Mouse (Mus musculus) hindbrain, embryonic 16.5 days (tissue): Measurements from ENCODE around the gene Slc4a7. TPM values are rescaled to one million over a fixed set of nuclear protein-coding genes. Genes with fewer than 3 reads are reported as not detected.

Experiments used
- ATAC-seq: fragments of 200-750 bp; cut with Nextera tagmentation; 2 replicates; pipeline ENCODE4 v1.8.0; 2017; ENCODE audit warnings: moderate TSS enrichment, moderate library complexity
- H3K27ac ChIP-seq: fragments of 300-500 bp; sonication (generic); 2 replicates; pipeline ENCODE4 v1.5.1; 2014; ENCODE audit warnings: low read depth, mild to moderate bottlenecking, control low read depth, low read length, moderate library complexity
- H3K27me3 ChIP-seq: fragments of 300-500 bp; sonication (generic); replicated peaks from 2 replicates; pipeline ENCODE4 v1.6.1; 2014; ENCODE audit warnings: low read length; ENCODE audit not compliant: control insufficient read depth, insufficient read depth
- H3K36me3 ChIP-seq: fragments of 300-500 bp; sonication (generic); 2 replicates; pipeline ENCODE4 v1.6.1; 2014; ENCODE audit warnings: mild to moderate bottlenecking, low read length, moderate library complexity, mixed read lengths; ENCODE audit not compliant: control insufficient read depth, insufficient read depth
- H3K4me1 ChIP-seq: fragments of 300-500 bp; sonication (generic); 2 replicates; pipeline ENCODE4 v1.6.1; 2014; ENCODE audit warnings: low read depth, low read length; ENCODE audit not compliant: control insufficient read depth, insufficient read depth
- H3K4me2 ChIP-seq: fragments of 300-500 bp; sonication (generic); 2 replicates; pipeline ENCODE4 v1.6.1; 2014; ENCODE audit warnings: mild to moderate bottlenecking, low read length, control low read depth, moderate library complexity
- H3K4me3 ChIP-seq: fragments of 300-500 bp; sonication (generic); 2 replicates; pipeline ENCODE4 v1.5.1; 2014; ENCODE audit warnings: mild to moderate bottlenecking, low read length, control low read depth, moderate library complexity
- H3K9ac ChIP-seq: fragments of 300-500 bp; sonication (generic); 2 replicates; pipeline ENCODE4 v1.6.1; 2014; ENCODE audit warnings: low read depth, mild to moderate bottlenecking, control low read depth, low read length, moderate library complexity
- H3K9me3 ChIP-seq: fragments of 300-500 bp; sonication (generic); 2 replicates; pipeline ENCODE4 v1.6.1; 2014; ENCODE audit warnings: mild to moderate bottlenecking, low read length, moderate library complexity; ENCODE audit not compliant: control insufficient read depth
- WGBS: fragments of 180-500 bp; shearing (Covaris S2); extraction: QIAGEN DNeasy Blood & Tissue Kit; methylation state at CpG from one replicate; pipeline ENCODE4 v1.1.7; 2014; 5-methylcytosine and 5-hydroxymethylcytosine counted together
- polyA plus RNA-seq: library from polyadenylated mRNA; unstranded; fragments of >200 nt; fragmentation: Nextera tagmentation; extraction: Ambion mirVana; gene quantifications from 2 replicates; pipeline ENCODE4 v1.2.1, GENCODE M21; 2015

The Slc4a7 gene
- polyA plus RNA-seq, 1 experiment from 2014 or later: 22.6 TPM

DNA sequence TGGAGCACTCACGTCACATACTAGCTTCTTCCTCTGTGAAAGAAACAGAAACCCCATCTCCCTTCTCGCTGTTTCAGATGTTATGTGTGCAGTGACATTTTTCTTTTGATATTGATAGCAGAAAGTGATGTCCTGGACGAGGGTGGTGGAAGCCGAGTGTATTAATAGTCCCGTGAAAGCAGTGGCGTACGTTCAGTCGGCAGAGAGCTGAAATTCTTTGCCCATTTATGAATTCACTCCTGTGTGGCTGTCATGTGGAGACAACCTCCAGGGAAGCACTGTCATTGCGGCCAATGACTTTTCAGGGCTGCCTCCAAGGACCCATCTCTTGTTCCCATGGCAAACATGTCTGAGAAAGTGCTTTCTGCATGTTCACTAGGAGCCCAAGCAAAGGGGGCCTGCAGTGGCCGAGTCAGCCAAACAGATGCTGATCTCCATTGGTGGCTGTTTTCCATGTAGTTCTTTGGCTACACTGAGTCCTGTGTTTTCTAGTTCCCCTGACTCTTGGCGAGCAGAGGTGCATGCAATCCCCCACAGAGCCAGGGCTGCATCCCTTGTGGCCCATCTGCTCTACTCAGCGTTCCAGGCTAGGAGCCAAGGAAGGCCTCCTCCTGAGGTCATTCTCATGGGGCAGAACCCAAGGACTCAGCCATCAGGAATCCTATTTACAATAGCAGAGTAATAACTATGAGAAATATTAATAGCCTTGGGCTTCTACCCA, 130.6 kb downstream of the Slc4a7 start:
- Histone ChIP-seq H3K4me2 (no peak overlapping the region), H3K9me3 (no peaks in the 10 kb centered on the region), H3K9ac (no peak overlapping the region), H3K27ac (no peak overlapping the region), H3K36me3 (no peaks in the 10 kb centered on the region), H3K27me3 (no peaks in the 10 kb centered on the region), H3K4me1 (peaks cover 4% of the 10 kb centered on the region; the same call in 1 of the 2 replicates), H3K4me3 (no peak overlapping the region)
- ATAC-seq: peak; percentile 63
- 61% methylated on average over 12 of the region's 12 CpGs for WGBS

DNA sequence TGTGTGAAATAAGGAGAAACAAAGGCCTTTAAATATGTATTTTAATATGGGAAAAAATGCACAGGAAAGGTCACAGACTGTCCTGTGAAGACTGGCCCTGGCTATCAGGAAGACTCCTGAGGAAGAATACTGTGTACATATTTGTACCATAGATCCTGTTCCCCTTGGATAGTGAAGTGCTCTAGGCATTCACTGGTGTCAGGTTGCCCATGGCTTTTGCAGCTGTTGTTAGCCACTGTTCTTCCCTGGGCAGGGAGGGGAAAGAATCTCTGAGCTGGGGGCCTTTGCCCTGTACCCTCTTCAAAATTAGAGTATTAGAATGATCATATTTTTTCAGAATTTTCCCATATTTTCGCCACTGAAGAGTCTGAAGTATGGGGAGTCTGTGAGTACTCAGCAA, 131.4 kb downstream of the Slc4a7 start:
- no peak overlapping the region for H3K27ac ChIP-seq
- ATAC-seq: no peak
- H3K4me1 ChIP-seq: peaks cover 4% of the 10 kb centered on the region; the same call in 1 of the 2 replicates
- no peaks in the 10 kb centered on the region for H3K36me3 ChIP-seq
- H3K27me3 ChIP-seq: no peaks in the 10 kb centered on the region
- H3K4me3 ChIP-seq: no peak overlapping the region
- H3K4me2 ChIP-seq: no peak overlapping the region
- no peak overlapping the region for H3K9ac ChIP-seq
- H3K9me3 ChIP-seq: no peaks in the 10 kb centered on the region
- WGBS: 77% methylated on average over 1 of the region's 1 CpGs

- no peak overlapping the region for H3K4me2 ChIP-seq
- ATAC-seq: no peak
- no peaks in the 10 kb centered on the region for H3K9me3 ChIP-seq
- H3K36me3 ChIP-seq: no peaks in the 10 kb centered on the region
- H3K9ac ChIP-seq: no peak overlapping the region
- 65% methylated on average over 2 of the region's 2 CpGs for WGBS
- no peaks in the 10 kb centered on the region for H3K27me3 ChIP-seq
- H3K27ac ChIP-seq: no peak overlapping the region
- H3K4me1 ChIP-seq: peaks cover 4% of the 10 kb centered on the region; the same call in 1 of the 2 replicates
- no peak overlapping the region for H3K4me3 ChIP-seq
Observed at GRCm38 (mm10) chr14:14834266-14834665, 132.2 kb downstream of the Slc4a7 start.

DNA sequence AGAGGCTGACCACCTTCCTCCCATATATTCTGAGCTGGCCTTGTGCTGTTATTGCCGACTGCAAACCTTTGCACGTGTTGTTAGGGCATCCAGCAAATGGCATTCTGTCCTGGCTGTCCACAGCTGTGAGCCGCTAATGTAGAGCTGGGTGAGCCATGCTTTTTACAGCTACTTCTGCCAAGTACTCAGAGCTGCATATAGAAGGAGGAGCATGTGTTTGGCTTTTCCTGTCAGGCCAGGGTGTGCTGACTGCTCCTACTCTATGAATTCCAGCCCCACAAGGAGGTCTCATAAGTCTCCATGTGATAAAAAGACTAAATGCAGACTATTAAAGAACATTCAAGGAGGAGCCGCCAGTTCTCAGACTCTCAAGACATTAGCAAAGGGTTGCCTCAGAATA, 135.5 kb downstream of the Slc4a7 start:
- H3K4me2 ChIP-seq: no peak overlapping the region

DNA sequence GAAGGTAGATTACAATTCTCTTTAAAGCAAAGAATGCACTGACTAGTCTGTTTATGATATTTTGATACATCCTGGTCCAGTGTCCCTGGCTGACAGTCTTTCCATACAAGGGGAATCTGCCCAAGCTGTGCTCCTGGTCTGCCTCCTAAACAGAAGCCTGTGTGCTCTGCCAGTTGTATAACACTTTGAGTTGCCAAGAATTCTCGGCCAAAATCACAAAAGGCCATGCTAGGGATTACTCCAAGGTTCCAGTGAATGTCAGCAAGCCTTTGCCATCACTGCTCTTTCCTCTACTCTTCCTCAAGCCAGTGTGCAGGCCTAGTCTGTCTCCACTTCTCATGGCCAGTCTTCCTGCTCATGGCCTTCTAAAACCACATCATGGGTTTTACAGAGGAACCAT, 136.0 kb downstream of the Slc4a7 start:
- no peak overlapping the region for H3K4me2 ChIP-seq
- no peak overlapping the region for H3K27ac ChIP-seq
- H3K4me1 ChIP-seq: no peaks in the 10 kb centered on the region
- H3K9ac ChIP-seq: no peak overlapping the region
- no peaks in the 10 kb centered on the region for H3K36me3 ChIP-seq
- no peak for ATAC-seq
- no peak overlapping the region for H3K4me3 ChIP-seq
- WGBS: 54% methylated on average over 1 of the region's 1 CpGs
- H3K9me3 ChIP-seq: no peaks in the 10 kb centered on the region
- no peaks in the 10 kb centered on the region for H3K27me3 ChIP-seq

More for the DNA sequence above, 135.5 kb downstream of the Slc4a7 start:
- Histone ChIP-seq H3K27me3 (no peaks in the 10 kb centered on the region), H3K27ac (no peak overlapping the region), H3K9me3 (no peaks in the 10 kb centered on the region), H3K36me3 (no peaks in the 10 kb centered on the region), H3K4me3 (no peak overlapping the region), H3K9ac (no peak overlapping the region), H3K4me1 (peaks cover 2% of the 10 kb centered on the region; the same call in 1 of the 2 replicates)
- no peak for ATAC-seq
- WGBS: 80% methylated on average over 4 of the region's 4 CpGs

GRCm38 (mm10) chr14:14842734-14843530, 140.9 kb downstream of the Slc4a7 start:
- no peaks in the 10 kb centered on the region for H3K4me1 ChIP-seq
- no peaks in the 10 kb centered on the region for H3K36me3 ChIP-seq
- H3K27me3 ChIP-seq: no peaks in the 10 kb centered on the region
- no peak overlapping the region for H3K9ac ChIP-seq
- 76% methylated on average over 8 of the region's 8 CpGs for WGBS
- no peak overlapping the region for H3K4me3 ChIP-seq
- H3K27ac ChIP-seq: no peak overlapping the region
- H3K4me2 ChIP-seq: no peak overlapping the region
- no peak for ATAC-seq
- no peaks in the 10 kb centered on the region for H3K9me3 ChIP-seq

Other genes starting within 250 kb of the Slc4a7 start
- 0.09 and 0.10 TPM in 2 replicates for gene Nek10, start 101.1 kb downstream of the Slc4a7 start, polyA plus RNA-seq